Mouse (Mus musculus): ENCODE data around the gene Tcp11. TPM values are rescaled to one million over a fixed set of nuclear protein-coding genes. Genes with fewer than 3 reads are reported as not detected.

Gene Tcp11
- total and polyA plus RNA-seq, 3 experiments = 0.50 to 0.82 TPM; not detected in 1

GRCm38 (mm10) chr17:28025541-28025961 lies 54.9 kb downstream of the Tcp11 start:
- no peaks in the 10 kb centered on the region for H3K79me2 ChIP-seq (ENCODE audit: control insufficient read depth, insufficient read depth, low read length, poor library complexity)
- peaks cover 0 to 3% of the 10 kb centered on the region in 2 experiments; a peak in 2 of 4 replicates for H3K36me3 ChIP-seq (ENCODE audit: control insufficient read depth in 1 of 2, insufficient read depth in 2 of 2, low read length in 2 of 2)
- DNase-seq (ENCODE audit: low read depth, low spot score) = no peak
- no peak overlapping the region for H3K27ac ChIP-seq (ENCODE audit: control insufficient read depth, low read depth, low read length)
- TF ChIP-seq CTCF (IDR thresholded peaks at IDR 0.05 in 2 of 3, conservative IDR thresholded peaks at IDR 0.05 in 1 of 3; ENCODE audit: control insufficient read depth in 1 of 3, insufficient read depth in 1 of 3, low read depth in 2 of 3, low read length in 3 of 3, poor library complexity in 1 of 3, severe bottlenecking in 1 of 3) = no peak
- H3K9me3 ChIP-seq (replicated peaks; ENCODE audit: insufficient read depth, low read length) = no peaks in the 10 kb centered on the region
- H3K4me1 ChIP-seq (ENCODE audit: control insufficient read depth in 1 of 2, insufficient read depth in 2 of 2, low read length in 2 of 2) = peaks cover 5 to 9% of the 10 kb centered on the region in 2 experiments; a peak in 3 of 4 replicates
- no peak overlapping the region for H3K4me3 ChIP-seq (ENCODE audit: control insufficient read depth in 1 of 2, insufficient read depth in 1 of 2, low read depth in 2 of 2, low read length in 2 of 2)
- no peak overlapping the region for H3K9ac ChIP-seq (ENCODE audit: control insufficient read depth, low read depth, low read length, poor library complexity, severe bottlenecking)
- H3K27me3 ChIP-seq (ENCODE audit: control insufficient read depth in 1 of 2, insufficient read depth in 2 of 2, low read length in 2 of 2) = no peaks in the 10 kb centered on the region

GRCm38 (mm10) chr17:28022854-28023655 lies 57.4 kb downstream of the Tcp11 start:
- Histone ChIP-seq H3K27ac (ENCODE audit: control insufficient read depth, low read depth, low read length) (no peak overlapping the region), H3K36me3 (ENCODE audit: control insufficient read depth in 1 of 2, insufficient read depth in 2 of 2, low read length in 2 of 2) (no peaks in the 10 kb centered on the region), H3K27me3 (ENCODE audit: control insufficient read depth in 1 of 2, insufficient read depth in 2 of 2, low read length in 2 of 2) (no peaks in the 10 kb centered on the region), H3K9me3 (replicated peaks; ENCODE audit: insufficient read depth, low read length) (no peaks in the 10 kb centered on the region), H3K79me2 (ENCODE audit: control insufficient read depth, insufficient read depth, low read length, poor library complexity) (no peaks in the 10 kb centered on the region), H3K4me3 (ENCODE audit: control insufficient read depth in 1 of 2, insufficient read depth in 1 of 2, low read depth in 2 of 2, low read length in 2 of 2) (no peak overlapping the region), H3K4me1 (ENCODE audit: control insufficient read depth in 1 of 2, insufficient read depth in 2 of 2, low read length in 2 of 2) (no peaks in the 10 kb centered on the region), H3K9ac (ENCODE audit: control insufficient read depth, low read depth, low read length, poor library complexity, severe bottlenecking) (no peak overlapping the region)
- no peak for TF ChIP-seq JUND (IDR thresholded peaks at IDR 0.05; ENCODE audit: low read depth, low read length)
- TF ChIP-seq CHD2 (IDR thresholded peaks at IDR 0.05; ENCODE audit: low read length) = no peak
- no peak for TF ChIP-seq UBTF (IDR thresholded peaks at IDR 0.05; ENCODE audit: borderline replicate concordance, insufficient read depth, low read depth, low read length)
- no peak for TF ChIP-seq HCFC1 (IDR thresholded peaks at IDR 0.05; ENCODE audit: low read depth, low read length)
- TF ChIP-seq E2F4 (IDR thresholded peaks at IDR 0.05; ENCODE audit: borderline replicate concordance, low read depth, low read length) = no peak
- TF ChIP-seq POLR2AphosphoS2 (IDR thresholded peaks at IDR 0.05; ENCODE audit: low read length) = no peak
- no peak for TF ChIP-seq MAZ (IDR thresholded peaks at IDR 0.05; ENCODE audit: low read depth, low read length)
- TF ChIP-seq MAFK (IDR thresholded peaks at IDR 0.05; ENCODE audit: borderline replicate concordance, low read depth, low read length) = no peak
- TF ChIP-seq MEF2A (IDR thresholded peaks at IDR 0.05; ENCODE audit: extremely low read depth, insufficient replicate concordance, low read depth, low read length, poor library complexity, severe bottlenecking) = no peak
- no peak for TF ChIP-seq EP300 (IDR thresholded peaks at IDR 0.05; ENCODE audit: low read depth in 1 of 2, low read length in 2 of 2)
- DNase-seq (ENCODE audit: low read depth, low spot score) = no peak

GRCm38 (mm10) chr17:28021911-28022310 lies 58.5 kb downstream of the Tcp11 start:
- no peak for DNase-seq (ENCODE audit: low read depth, low spot score)
- Histone ChIP-seq H3K36me3 (ENCODE audit: control insufficient read depth in 1 of 2, insufficient read depth in 2 of 2, low read length in 2 of 2) (no peaks in the 10 kb centered on the region), H3K79me2 (ENCODE audit: control insufficient read depth, insufficient read depth, low read length, poor library complexity) (no peaks in the 10 kb centered on the region), H3K27me3 (ENCODE audit: control insufficient read depth in 1 of 2, insufficient read depth in 2 of 2, low read length in 2 of 2) (no peaks in the 10 kb centered on the region), H3K9me3 (replicated peaks; ENCODE audit: insufficient read depth, low read length) (no peaks in the 10 kb centered on the region), H3K4me1 (ENCODE audit: control insufficient read depth in 1 of 2, insufficient read depth in 2 of 2, low read length in 2 of 2) (no peaks in the 10 kb centered on the region), H3K27ac (ENCODE audit: control insufficient read depth, low read depth, low read length) (no peak overlapping the region), H3K9ac (ENCODE audit: control insufficient read depth, low read depth, low read length, poor library complexity, severe bottlenecking) (no peak overlapping the region), H3K4me3 (ENCODE audit: control insufficient read depth in 1 of 2, insufficient read depth in 1 of 2, low read depth in 2 of 2, low read length in 2 of 2) (no peak overlapping the region)
- no peak for TF ChIP-seq SIN3A (IDR thresholded peaks at IDR 0.05; ENCODE audit: low read length)
- TF ChIP-seq RCOR1 (IDR thresholded peaks at IDR 0.05; ENCODE audit: low read depth, low read length) = no peak
- TF ChIP-seq GABPA (IDR thresholded peaks at IDR 0.05; ENCODE audit: low read depth, low read length) = no peak
